Mouse (Mus musculus): ENCODE results near the gene Rptor.

DNA sequence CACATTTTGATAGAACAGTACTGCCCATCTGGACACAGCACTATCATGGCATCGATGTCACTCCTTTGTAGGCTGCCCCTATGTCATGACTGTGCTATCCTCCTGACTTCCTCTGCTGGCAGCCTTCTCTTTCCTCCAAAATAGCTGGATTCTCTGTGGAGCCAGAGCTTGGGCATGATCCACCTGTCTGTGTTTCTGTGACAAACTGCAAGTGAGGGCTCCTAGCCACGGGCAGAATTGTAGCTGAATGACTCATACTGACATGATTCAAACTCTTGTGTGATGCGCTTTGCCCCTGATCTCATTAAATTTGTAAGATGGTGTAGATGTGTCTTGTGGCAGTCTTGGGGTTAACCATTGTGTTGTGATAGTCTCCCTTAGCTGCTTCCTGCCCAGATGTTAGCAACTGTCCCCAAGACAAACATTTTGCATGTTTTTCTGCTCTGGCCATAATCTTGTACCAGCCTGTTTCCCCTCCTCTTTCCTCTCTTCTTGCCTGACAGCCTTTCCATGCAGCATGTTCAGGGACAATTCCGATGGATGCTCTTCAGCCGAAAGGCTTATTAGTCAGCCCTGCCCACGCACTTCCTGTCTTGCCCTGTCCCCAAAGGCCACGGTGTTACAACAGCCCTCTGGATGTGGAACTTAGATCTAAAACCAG, 74.2 kb downstream of the Rptor start:
- TF ChIP-seq CTCF (IDR thresholded peaks at IDR 0.05; ENCODE audit: low read depth, low read length) (no peak), POLR2A (IDR thresholded peaks at IDR 0.05; ENCODE audit: extremely low read depth, insufficient read depth, low read length) (no peak)

All from liver, adult 2 months (tissue).